Mouse (Mus musculus): ENCODE results near the gene Eif4g1.
"Not testable (repeated sequence)": the region's sequence is repeated elsewhere in the genome, so short reads cannot be mapped to it uniquely, and the experiment has no call there.

Gene Eif4g1

DNA sequence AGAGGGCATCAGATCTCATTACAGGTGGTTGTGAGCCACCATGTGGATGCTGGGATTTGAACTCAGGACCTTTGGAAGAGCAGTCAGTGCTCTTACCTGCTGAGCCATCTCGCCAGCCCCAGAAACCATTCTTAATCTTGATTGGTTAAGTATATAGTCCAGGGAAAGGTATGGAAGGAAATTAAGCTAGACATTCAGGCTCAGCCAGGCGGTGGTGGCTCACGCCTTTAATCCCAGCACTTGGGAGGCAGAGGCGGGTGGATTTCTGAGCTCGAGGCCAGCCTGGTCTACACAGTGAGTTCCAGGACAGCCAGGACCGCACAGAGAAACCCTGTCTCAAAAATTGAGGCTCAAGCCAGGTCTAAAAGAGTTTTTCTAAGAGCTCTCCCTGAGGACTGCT, at the start of gene Eif4g1:
Gene Eif4g1, plus strand, starts transcription at position 301 of the 400 bp plus-strand sequence.
- DNase-seq = not testable (repeated sequence)

- peak; percentile 34 for DNase-seq
These were observed 48.3 kb upstream of the Eif4g1 start for GRCm38 (mm10) chr16:20619541-20620398.

DNA sequence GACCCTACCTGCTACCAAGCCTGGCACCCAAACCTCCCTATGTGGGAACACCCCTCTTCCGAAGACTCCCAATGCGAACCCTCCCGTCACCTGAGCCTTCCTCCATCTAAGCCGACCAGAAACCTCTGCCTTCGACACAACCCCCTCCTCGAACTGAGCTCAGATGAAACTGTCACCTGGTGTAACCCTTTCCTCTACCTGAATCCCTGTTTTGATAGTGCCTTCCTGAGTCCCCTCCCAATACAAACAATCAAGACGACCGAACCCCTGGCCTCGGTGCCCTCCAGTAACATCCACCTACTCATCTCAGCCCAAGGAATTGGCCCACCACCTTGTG, 47.7 kb upstream of the Eif4g1 start:
- DNase-seq = no peak

DNA sequence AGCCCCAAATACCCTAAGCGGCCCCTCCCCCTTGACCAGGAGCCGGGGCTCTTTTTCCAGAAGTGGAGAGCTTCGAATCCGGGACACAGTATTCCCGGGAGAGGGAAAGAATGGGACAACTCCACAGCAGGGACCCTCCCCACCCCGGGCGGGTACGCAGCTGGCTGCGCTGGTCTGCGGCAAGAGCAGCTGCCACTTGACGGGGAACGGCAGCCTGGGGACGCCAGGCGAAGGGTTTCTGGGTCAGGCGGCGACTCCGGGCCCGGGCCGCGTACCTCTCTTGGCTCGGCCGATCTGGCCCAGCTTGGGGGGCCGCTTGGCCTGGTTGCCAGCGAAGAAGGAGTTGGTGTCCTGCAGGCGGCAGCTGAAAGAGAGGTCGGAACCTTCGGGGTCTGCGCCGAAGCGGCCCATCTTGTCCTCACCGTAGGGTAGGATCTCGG, 47.3 kb upstream of the Eif4g1 start:
- DNase-seq = no peak

- peak; percentile 79 for DNase-seq
These were observed 46.7 kb upstream of the Eif4g1 start, which contains the start of gene Camk2n2 for GRCm38 (mm10) chr16:20621191-20621990. TSS of gene Camk2n2 (minus strand) at chr16:20621287.

DNA sequence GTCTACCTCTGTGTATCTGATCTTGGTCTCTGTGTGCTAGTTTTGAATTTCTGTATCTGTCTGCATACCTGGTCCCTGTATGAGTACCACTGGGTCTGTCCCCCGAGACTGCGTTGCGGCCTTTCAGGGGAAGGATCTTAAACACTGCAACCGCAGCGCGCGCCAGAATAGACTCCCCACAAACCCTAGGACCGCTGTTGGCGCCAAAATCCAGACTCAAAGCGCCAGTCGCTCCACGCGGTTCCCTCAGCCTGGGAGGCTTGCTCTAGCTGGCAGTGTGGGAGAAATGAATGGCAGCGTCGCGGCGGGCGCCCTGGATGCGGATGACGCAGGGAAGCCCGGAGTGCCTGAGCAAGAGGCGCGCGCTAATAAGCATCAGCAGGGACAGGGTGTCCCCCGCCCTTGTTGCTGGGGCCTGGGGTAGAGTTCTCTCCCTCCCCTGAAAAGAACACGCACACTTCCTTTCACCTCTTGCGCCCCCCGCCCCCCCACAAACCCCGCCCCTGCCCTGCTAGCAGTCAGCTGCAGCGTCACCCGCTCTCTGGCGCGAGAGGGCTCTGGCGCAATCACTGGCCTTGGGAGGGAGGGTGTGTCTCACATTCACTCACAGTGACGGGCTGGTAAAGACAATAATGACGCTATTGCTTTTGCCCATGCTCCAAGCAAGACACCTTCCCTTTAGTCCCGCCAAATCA, 46.0 kb upstream of the Eif4g1 start:
- DNase-seq = peak; percentile 70

- no peak for DNase-seq
These were observed 44.9 kb upstream of the Eif4g1 start for GRCm38 (mm10) chr16:20623211-20623610.

- no peak for DNase-seq
These were observed 39.2 kb upstream of the Eif4g1 start for GRCm38 (mm10) chr16:20628871-20629391.

- peak; percentile 5 for DNase-seq
These were observed 38.1 kb upstream of the Eif4g1 start, which contains the start of gene Ece2 for GRCm38 (mm10) chr16:20629731-20630634. TSS of gene Ece2 (plus strand) at chr16:20629828.

DNA sequence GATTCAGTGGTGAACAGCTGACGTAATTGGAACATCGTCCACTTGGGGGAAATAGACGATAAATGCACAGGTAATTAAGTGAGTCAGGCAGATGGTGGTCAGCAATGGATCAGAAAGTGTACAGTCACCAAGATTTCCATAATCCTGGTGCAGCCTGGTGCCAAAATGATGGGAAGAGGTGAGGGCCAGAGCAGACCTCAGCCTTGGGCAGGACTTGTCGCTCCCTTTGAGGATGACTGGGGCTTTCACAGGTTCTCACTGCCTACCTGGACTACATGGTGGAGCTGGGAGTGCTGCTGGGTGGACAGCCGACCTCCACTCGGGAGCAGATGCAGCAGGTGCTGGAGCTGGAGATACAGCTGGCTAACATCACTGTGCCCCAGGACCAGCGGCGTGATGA, 30.7 kb upstream of the Eif4g1 start:
- no peak for DNase-seq

GRCm38 (mm10) chr16:20638367-20638766, 29.7 kb upstream of the Eif4g1 start:
- DNase-seq = no peak

DNA sequence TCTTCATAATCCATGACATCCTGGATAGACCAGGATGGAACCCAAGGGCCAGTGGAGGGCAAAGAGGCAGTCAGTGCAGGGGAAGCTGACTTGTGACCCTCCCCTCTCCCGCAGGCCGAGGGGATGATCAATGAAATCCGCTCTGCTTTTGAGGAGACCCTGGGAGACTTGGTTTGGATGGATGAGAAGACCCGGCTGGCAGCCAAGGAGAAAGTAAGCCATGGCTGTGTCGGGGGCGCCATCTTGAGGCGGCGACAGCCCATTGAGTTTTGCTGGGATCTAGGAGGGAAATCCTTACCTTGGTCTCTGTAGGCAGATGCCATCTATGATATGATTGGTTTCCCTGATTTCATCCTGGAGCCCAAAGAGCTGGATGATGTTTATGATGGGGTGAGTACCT, 26.0 kb upstream of the Eif4g1 start:
- DNase-seq = peak; percentile 59

DNA sequence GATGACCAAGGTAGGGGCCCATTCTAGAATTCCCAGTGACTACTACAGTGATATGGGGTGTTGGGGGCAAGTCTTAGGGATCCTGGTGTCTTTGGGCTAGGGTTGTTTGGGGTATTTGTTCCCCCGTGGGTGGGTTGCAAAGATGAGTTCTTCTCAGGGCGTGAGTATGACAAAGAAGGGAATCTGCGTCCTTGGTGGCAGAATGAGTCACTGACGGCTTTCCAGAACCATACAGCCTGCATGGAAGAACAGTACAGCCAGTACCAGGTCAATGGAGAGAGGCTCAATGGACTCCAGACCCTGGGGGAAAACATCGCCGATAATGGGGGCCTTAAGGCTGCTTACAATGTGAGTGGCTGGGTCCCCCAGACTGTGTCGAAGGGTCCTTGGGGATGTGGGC, 24.2 kb upstream of the Eif4g1 start:
- DNase-seq = no peak

DNA sequence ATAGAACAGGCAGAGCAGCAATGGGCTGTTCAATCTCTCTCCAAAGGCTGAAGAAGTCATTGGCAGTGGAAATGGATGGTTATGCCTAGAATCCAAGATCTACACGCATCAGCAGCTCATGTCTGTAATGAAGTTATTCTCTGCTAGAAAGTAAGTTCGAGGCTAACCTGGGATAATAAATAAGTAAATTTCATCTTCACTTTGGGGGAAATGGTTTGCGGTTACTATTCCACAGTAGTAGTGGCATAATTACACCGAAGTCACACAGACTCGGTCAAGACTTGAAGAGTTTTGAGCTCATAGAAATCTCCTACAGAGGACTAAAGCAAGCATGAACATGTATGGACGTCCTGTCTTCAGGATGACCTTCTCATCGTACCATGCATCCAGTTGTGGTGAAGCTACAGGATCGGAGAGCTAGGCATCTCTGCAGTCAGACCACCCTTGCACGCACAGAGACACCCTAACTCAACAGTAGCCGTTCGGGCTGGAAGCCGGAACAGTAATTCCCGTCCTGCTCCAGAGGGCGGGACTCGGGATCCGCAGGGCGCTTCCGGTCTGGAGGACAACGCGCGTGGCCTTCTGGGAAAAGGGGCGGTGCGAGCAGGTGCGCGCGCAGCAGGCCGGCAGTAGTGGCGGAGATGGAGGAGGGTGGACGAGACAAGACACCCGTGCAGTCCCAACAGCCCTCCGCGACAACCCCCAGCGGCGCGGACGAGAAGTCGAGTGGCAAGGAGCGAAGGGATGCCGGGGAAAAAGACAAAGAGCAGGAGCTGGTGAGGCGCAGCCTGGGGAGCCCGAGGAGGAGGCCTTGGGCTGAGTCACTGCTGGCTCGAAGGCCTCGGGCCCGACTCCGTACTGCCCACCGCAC, 16.8 kb upstream of the Eif4g1 start, which contains the start of gene Psmd2:
Gene Psmd2, plus strand, starts transcription at position 577 of the 871 bp plus-strand sequence.
- peak; percentile 97 for DNase-seq

- DNase-seq = no peak
These were observed 16.2 kb upstream of the Eif4g1 start for GRCm38 (mm10) chr16:20651947-20652310.

DNA sequence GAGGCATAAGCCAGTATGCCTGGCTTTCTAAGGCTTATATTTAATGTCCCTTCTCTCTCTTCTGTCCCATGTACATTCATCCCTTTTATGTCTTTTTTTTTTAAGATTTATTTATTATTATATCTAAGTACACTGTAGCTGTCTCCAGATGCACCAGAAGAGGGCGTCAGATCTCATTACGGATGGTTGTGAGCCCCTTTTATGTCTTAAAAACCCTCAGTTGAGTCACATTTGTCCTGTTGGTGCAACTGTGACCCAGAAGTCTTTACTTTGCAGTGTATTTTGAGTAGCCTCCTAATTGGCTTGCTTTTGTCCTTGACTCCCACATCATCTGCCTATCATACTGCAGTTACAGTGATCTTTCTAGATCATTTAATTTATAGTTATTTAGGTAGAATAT, 14.8 kb upstream of the Eif4g1 start:
- no peak for DNase-seq

GRCm38 (mm10) chr16:20657661-20658060, 10.5 kb upstream of the Eif4g1 start:
- DNase-seq = no peak

GRCm38 (mm10) chr16:20670291-20670690, 2.2 kb downstream of the Eif4g1 start:
- DNase-seq = no peak

DNA sequence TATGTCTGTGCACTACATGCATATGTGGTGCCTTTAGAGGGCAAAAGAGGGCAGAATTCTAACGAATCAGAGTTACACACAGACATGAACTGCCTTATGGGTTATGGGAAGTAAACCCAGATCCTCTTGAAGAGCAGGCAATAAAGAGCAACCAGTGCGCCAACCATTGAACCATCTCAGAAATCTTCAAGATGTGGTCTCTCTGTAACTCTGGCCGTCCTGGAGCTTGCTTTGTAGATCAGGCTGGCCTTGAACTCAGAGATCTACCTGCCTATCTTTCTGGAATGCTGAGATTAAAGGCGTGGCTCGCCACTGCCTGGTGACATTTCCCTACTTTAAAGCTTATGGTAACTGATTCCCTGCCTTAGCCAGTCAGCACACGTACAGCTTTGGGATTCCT, 3.8 kb downstream of the Eif4g1 start:
- DNase-seq = no peak

- peak; percentile 94 for DNase-seq
These were observed 4.4 kb downstream of the Eif4g1 start for GRCm38 (mm10) chr16:20672500-20672902.
